Mouse (Mus musculus) lung, postnatal 0 days (tissue): ENCODE measurements around the gene Actr1b. TPM values are rescaled to one million over a fixed set of nuclear protein-coding genes. Genes with fewer than 3 reads are reported as not detected.

Experiments
- ATAC-seq: fragments of 200-750 bp; cut with Nextera tagmentation; 2 replicates; pipeline ENCODE4 v1.8.0; 2017; ENCODE audit warnings: moderate library complexity
- DNase-seq: peaks from one replicate; pipeline ENCODE4 v3.0.0-alpha.2; 2016; ENCODE audit warnings: low spot score
- H3K27ac ChIP-seq: fragments of 300-500 bp; sonication (generic); 2 replicates; pipeline ENCODE4 v1.5.1; 2014; ENCODE audit warnings: antibody characterized with exemption, mild to moderate bottlenecking, low read length, mixed read lengths
- H3K27me3 ChIP-seq: fragments of 300-500 bp; sonication (generic); replicated peaks from 2 replicates; pipeline ENCODE4 v1.6.1; 2014; ENCODE audit warnings: low read length, mixed read lengths; ENCODE audit not compliant: insufficient read depth
- H3K36me3 ChIP-seq: fragments of 300-500 bp; sonication (generic); 2 replicates; pipeline ENCODE4 v1.6.1; 2014; ENCODE audit warnings: low read length, mixed read lengths; ENCODE audit not compliant: insufficient read depth
- H3K4me1 ChIP-seq: fragments of 300-500 bp; sonication (generic); 2 replicates; pipeline ENCODE4 v1.6.1; 2014; ENCODE audit warnings: antibody characterized with exemption, low read depth, low read length, mixed read lengths; ENCODE audit not compliant: insufficient read depth
- H3K4me2 ChIP-seq: fragments of 300-500 bp; sonication (generic); replicated peaks from 2 replicates; pipeline ENCODE4 v1.6.1; 2014; ENCODE audit warnings: low read depth, mild to moderate bottlenecking, low read length, moderate library complexity, mixed read lengths
- H3K4me3 ChIP-seq: fragments of 300-500 bp; sonication (generic); 2 replicates; pipeline ENCODE4 v1.5.1; 2014; ENCODE audit warnings: low read depth, low read length
- H3K9ac ChIP-seq: fragments of 300-500 bp; sonication (generic); replicated peaks from 2 replicates; pipeline ENCODE4 v1.6.1; 2014; ENCODE audit warnings: low read depth, mild to moderate bottlenecking
- H3K9me3 ChIP-seq: fragments of 300-500 bp; sonication (generic); 2 replicates; pipeline ENCODE4 v1.6.1; 2016; ENCODE audit warnings: low read length, mixed read lengths
- CTCF ChIP-seq: IDR thresholded peaks from 2 replicates; pipeline ENCODE4 v1.5.1; 2016; ENCODE audit warnings: antibody characterized with exemption, mild to moderate bottlenecking
- EP300 ChIP-seq: IDR thresholded peaks from 2 replicates; pipeline ENCODE4 v1.6.1; 2016; ENCODE audit warnings: antibody characterized with exemption, mild to moderate bottlenecking, control low read depth
- WGBS: fragments of 180-500 bp; shearing (Covaris S2); extraction: QIAGEN DNeasy Blood & Tissue Kit; methylation state at CpG from one replicate; pipeline ENCODE4 v1.1.7; 2014; 5-methylcytosine and 5-hydroxymethylcytosine counted together
- polyA plus RNA-seq: library from polyadenylated mRNA; unstranded; fragments of >200 nt; fragmentation: Nextera tagmentation; extraction: Ambion mirVana; gene quantifications from 2 replicates; pipeline ENCODE4 v1.2.1, GENCODE M21; 2015

The Actr1b gene
- polyA plus RNA-seq, 1 experiment from 2014 or later: 75.8 TPM

GRCm38 (mm10) chr1:36694871-36695270, 19.4 kb downstream of the Actr1b start:
- Histone ChIP-seq H3K27me3 (no peaks in the 10 kb centered on the region), H3K9me3 (no peaks in the 10 kb centered on the region), H3K36me3 (0 out of 2 replicates have a peak, but pooled peaks cover 4% of the 10 kb centered on the region), H3K4me3 (no peak overlapping the region), H3K9ac (no peak overlapping the region), H3K27ac (no peak overlapping the region), H3K4me1 (peaks cover 4% of the 10 kb centered on the region; the same call in 1 of the 2 replicates), H3K4me2 (no peak overlapping the region)
- TF ChIP-seq CTCF (no peak), EP300 (no peak)
- WGBS: 78% methylated on average over 6 of the region's 6 CpGs
- DNase-seq (no peak), ATAC-seq (no peak)

DNA sequence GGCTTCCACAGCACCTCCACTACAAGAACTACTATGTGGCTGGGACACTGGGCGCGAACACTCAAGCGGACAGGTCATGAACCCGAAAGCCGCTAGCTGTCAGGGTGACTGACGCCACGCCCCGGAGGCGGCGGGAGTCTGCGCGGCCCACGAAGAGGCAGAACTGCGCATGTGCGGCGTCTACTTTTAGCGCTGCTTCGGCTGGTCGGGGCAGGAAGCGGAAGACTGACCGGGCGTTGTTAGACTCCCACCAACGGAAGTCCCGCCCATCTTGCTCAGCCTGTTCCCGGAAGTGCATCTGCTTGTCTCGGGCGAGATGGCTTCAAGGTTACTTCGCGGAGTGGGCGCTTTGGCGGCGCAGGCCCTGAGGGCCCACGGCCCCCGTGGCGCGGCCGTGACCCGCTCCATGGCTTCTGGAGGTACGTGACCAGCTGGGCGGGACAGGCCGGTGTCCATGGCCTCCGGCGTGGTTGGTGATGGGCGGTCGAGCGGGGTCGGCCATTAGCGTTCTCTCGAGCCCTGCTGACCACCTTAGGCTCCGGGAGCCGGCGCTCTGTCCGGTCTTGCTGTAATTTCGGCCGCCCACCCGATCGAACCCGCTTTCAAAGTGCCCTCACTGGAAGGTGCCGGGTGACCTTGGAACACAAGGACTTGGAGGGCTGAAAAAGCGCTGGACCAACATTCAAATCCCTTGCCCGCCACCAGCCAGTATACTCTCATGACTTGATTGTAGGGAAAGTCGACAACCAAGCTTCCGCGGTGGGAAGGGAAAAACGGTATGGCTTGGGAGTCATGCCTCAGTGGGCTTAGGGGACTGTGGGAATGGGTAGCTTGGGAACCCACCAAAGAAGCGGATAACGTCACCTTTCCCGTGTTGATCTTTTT, 22.7 kb downstream of the Actr1b start, which contains the start of gene Cox5b:
Gene Cox5b, plus strand, starts transcription at position 179 of the 885 bp plus-strand sequence.
- Histone ChIP-seq H3K36me3 (no peaks in the 10 kb centered on the region), H3K27ac (no peak within 1 kb of the TSS), H3K9ac (peak within 1 kb of the TSS; percentile 75), H3K27me3 (no peaks in the 10 kb centered on the region), H3K4me2 (peak within 1 kb of the TSS; percentile 77), H3K9me3 (no peaks in the 10 kb centered on the region), H3K4me3 (peak within 1 kb of the TSS; percentile 68), H3K4me1 (peaks cover 4% of the 10 kb centered on the region; the same call in 1 of the 2 replicates)
- WGBS: 1% methylated on average over 66 of the region's 68 CpGs
- DNase-seq: peak; percentile 99
- ATAC-seq: peak; percentile 99
- TF ChIP-seq CTCF: no peak
- TF ChIP-seq EP300: no peak

- peak overlapping the region; percentile 68; the same call in 1 of the 2 replicates for H3K4me3 ChIP-seq
- ATAC-seq: peak; percentile 6; the same call in 1 of the 2 replicates
- no peaks in the 10 kb centered on the region for H3K9me3 ChIP-seq
- no peaks in the 10 kb centered on the region for H3K36me3 ChIP-seq
- H3K9ac ChIP-seq: no peak overlapping the region
- DNase-seq: peak; percentile 4
- no peak overlapping the region for H3K27ac ChIP-seq
- WGBS: 57% methylated on average over 11 of the region's 11 CpGs
- TF ChIP-seq CTCF: no peak
- TF ChIP-seq EP300: no peak
- peaks cover 4% of the 10 kb centered on the region; the same call in 1 of the 2 replicates for H3K4me1 ChIP-seq
- no peaks in the 10 kb centered on the region for H3K27me3 ChIP-seq
- H3K4me2 ChIP-seq: peak overlapping the region; percentile 77
Observed at GRCm38 (mm10) chr1:36690671-36691235, 23.5 kb downstream of the Actr1b start.

DNA sequence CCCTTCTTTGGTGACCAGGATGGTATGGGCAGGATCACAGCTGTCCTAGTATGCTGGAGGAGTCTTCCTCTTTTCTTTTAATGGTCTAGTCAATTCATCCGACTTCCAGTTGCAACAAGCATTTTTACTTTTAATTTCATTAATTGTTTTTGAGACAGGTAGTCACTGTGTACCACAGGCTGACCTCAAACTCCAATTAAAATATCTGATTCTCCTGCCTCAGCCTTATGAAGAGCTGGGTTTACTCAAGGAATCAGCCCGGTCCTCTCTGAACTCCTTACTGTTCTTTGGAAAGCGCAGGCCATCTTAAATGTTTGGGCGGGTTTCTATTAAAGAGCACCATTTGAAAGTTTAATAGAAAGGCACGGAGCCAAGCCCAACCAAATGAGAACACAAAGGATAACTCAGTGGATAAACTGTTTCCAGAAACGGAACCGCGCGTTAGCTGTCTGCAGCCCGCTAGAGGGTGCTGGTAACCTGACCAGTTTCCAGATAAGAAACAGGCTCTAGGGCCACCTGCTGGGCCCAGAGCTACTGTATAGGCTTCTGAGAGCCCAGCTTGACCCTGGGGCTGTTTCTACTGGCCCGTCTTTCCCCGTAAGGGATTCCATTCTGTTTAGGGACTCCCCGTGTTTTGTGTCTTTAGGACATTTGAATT, 30.3 kb downstream of the Actr1b start:
- H3K36me3 ChIP-seq: no peaks in the 10 kb centered on the region
- H3K9ac ChIP-seq: no peak overlapping the region
- no peak overlapping the region for H3K4me3 ChIP-seq
- 10% methylated on average over 13 of the region's 13 CpGs for WGBS
- ATAC-seq: peak; percentile 88
- no peak overlapping the region for H3K27ac ChIP-seq
- H3K27me3 ChIP-seq: no peaks in the 10 kb centered on the region
- H3K4me1 ChIP-seq: no peaks in the 10 kb centered on the region
- TF ChIP-seq CTCF: peak; percentile 93
- no peak for TF ChIP-seq EP300
- H3K4me2 ChIP-seq: no peak overlapping the region
- DNase-seq: peak; percentile 87
- H3K9me3 ChIP-seq: no peaks in the 10 kb centered on the region

DNA sequence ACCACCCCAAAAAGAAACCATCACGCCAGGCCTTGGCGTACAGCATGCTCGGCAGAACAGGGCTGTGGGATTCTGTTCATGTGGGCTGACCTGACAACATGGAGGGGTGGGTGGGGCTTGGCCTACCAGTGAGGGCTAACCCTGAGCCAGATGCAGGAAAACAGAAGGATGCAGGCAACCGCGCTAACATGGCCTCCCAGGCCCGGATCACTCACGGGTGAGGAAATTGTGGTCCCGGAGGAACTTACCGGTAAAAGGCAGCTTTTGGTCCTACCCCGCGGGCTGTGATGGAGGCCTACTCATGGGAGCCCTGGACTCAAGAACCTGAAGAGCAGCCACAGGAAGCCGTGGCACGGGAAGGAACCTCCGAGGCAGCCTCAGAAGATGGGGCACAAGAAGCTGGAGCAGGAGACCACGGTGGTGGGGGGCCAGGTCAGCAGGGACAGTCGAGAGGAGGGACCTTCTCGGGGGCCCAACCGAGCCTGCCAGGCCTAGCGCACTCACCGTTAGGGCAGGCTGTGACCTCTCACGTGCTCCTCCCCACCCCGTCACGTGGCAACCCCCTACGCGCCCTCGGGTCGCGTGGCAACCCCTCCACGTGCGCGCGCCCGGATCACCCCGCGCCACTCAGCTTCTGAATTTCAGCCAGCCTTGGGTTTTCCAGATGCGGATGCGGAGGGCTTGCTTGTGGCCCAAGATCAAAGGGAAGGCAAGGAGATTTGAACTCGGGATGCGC, 31.4 kb downstream of the Actr1b start, which contains the start of gene Fam178b:
Gene Fam178b, minus strand, starts transcription at position 564 of the 736 bp plus-strand sequence.
- no peak for ATAC-seq

More for the DNA sequence above, 31.4 kb downstream of the Actr1b start, which contains the start of gene Fam178b:
- no peak for TF ChIP-seq CTCF
- TF ChIP-seq EP300: no peak
- no peak within 1 kb of the TSS for H3K9ac ChIP-seq
- H3K27ac ChIP-seq: no peak within 1 kb of the TSS
- H3K27me3 ChIP-seq: no peaks in the 10 kb centered on the region
- no peak within 1 kb of the TSS for H3K4me2 ChIP-seq
- H3K36me3 ChIP-seq: no peaks in the 10 kb centered on the region
- H3K4me1 ChIP-seq: no peaks in the 10 kb centered on the region
- no peaks in the 10 kb centered on the region for H3K9me3 ChIP-seq
- no peak within 1 kb of the TSS for H3K4me3 ChIP-seq
- WGBS: 92% methylated on average over 39 of the region's 39 CpGs
- no peak for DNase-seq
